Mouse (Mus musculus) bone marrow macrophage, adult 2 months (primary cell): ENCODE measurements around the gene Ap2b1.

Source experiments
- CTCF ChIP-seq: IDR thresholded peaks from 2 replicates; pipeline ENCODE4 v1.5.1; 2012; ENCODE audit warnings: low read depth, mild to moderate bottlenecking, low read length, moderate library complexity
- POLR2A ChIP-seq: IDR thresholded peaks from 2 replicates; pipeline ENCODE4 v1.6.1; 2012; ENCODE audit warnings: mild to moderate bottlenecking, low read depth, low read length, borderline replicate concordance

DNA sequence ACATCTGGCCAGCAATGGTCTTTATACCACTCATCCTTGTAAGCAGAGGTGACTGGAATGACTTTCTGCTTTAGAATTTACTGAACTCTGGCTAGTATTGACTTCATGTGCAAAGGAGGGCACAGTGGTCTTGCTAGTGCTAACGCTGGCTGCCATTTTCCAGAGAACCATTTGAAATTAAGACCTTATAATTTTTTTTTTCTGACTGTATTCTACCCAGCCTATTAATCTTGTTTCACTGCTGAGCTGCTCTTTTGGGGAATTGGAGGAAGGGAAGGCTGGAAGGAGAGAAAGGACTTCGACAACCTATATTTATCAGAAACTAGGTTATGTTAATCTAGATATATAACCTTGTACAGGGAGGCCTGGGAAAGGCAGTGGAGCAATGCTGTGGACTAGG lies 5.7 kb downstream of the Ap2b1 start:
- TF ChIP-seq POLR2A (no peak), CTCF (no peak)
